Mouse (Mus musculus) stomach, embryonic 16.5 days (tissue): Measurements from ENCODE around the gene Apobec1. TPM values are rescaled to one million over a fixed set of nuclear protein-coding genes. Genes with fewer than 3 reads are reported as not detected.
"Not testable (repeated sequence)": the region's sequence is repeated elsewhere in the genome, so short reads cannot be mapped to it uniquely, and the experiment has no call there.

Source experiments
- ATAC-seq: fragments of 200-750 bp; cut with Nextera tagmentation; 2 replicates; pipeline ENCODE4 v1.8.0; 2017; ENCODE audit warnings: moderate number of reproducible peaks, moderate TSS enrichment; ENCODE audit not compliant: insufficient read depth, low FRiP score
- H3K27ac ChIP-seq: fragments of 300-500 bp; sonication (generic); 2 replicates; pipeline ENCODE4 v1.5.1; 2014; ENCODE audit warnings: low read length
- H3K27me3 ChIP-seq: fragments of 300-500 bp; sonication (generic); 2 replicates; pipeline ENCODE4 v1.6.1; 2014; ENCODE audit warnings: low read length, control low read depth, mixed read lengths; ENCODE audit not compliant: control insufficient read depth, insufficient read depth
- H3K36me3 ChIP-seq: fragments of 300-500 bp; sonication (generic); 2 replicates; pipeline ENCODE4 v1.6.1; 2014; ENCODE audit warnings: low read length; ENCODE audit not compliant: control insufficient read depth, insufficient read depth
- H3K4me1 ChIP-seq: fragments of 300-500 bp; sonication (generic); 2 replicates; pipeline ENCODE4 v1.6.1; 2014; ENCODE audit warnings: low read length, control low read depth, mixed read lengths; ENCODE audit not compliant: control insufficient read depth, insufficient read depth
- H3K4me2 ChIP-seq: fragments of 300-500 bp; sonication (generic); 2 replicates; pipeline ENCODE4 v1.6.1; 2014; ENCODE audit warnings: low read depth, low read length, mixed read lengths
- H3K4me3 ChIP-seq: fragments of 300-500 bp; sonication (generic); replicated peaks from 2 replicates; pipeline ENCODE4 v1.5.1; 2014; ENCODE audit warnings: mild to moderate bottlenecking, low read length
- H3K9ac ChIP-seq: fragments of 300-500 bp; sonication (generic); 2 replicates; pipeline ENCODE4 v1.6.1; 2014; ENCODE audit warnings: low read length
- H3K9me3 ChIP-seq: fragments of 300-500 bp; sonication (generic); replicated peaks from 2 replicates; pipeline ENCODE4 v1.6.1; 2016; ENCODE audit warnings: low read length, control low read depth; ENCODE audit not compliant: control insufficient read depth
- WGBS: fragments of 180-500 bp; shearing (Covaris S2); extraction: QIAGEN DNeasy Blood & Tissue Kit; methylation state at CpG from one replicate; pipeline ENCODE4 v1.1.7; 2014; 5-methylcytosine and 5-hydroxymethylcytosine counted together
- polyA plus RNA-seq: library from polyadenylated mRNA; unstranded; fragments of >200 nt; fragmentation: Nextera tagmentation; extraction: Ambion mirVana; gene quantifications from 2 replicates; pipeline ENCODE4 v1.2.1, GENCODE M21; 2015

The Apobec1 gene
- polyA plus RNA-seq, 1 experiment from 2014 or later, result 6.1 TPM

DNA sequence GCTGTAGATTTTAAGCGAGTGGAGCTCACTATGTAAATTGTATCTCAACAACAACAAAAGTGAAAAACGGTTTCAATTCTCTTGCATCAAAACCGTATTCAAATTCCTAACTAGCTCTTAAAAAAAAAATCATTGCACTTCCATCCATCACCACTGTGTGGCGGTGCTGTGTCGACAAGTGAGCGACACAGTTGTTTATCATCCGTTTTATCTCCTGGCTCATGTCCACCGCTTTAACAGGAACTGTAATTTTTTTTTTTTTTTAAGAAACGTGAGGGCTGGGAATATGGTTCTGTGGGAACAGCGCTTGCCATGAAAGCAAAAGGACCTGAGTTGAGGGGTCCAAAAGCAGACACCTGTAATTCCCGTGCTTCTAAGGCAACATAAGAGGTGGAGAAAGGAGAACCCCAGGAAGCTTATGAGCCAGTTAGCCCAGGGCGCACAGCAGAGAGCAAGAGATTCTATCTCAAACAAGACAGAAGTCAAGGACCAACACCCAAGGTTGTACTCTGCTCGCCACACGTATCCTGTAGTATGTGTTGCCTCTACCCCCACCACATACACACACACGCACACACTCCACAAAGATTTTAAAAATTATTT lies 45.2 kb downstream of the Apobec1 start:
- Histone ChIP-seq H3K9ac (no peak overlapping the region), H3K27me3 (no peaks in the 10 kb centered on the region), H3K9me3 (no peaks in the 10 kb centered on the region), H3K27ac (no peak overlapping the region), H3K4me1 (no peaks in the 10 kb centered on the region), H3K4me3 (no peak overlapping the region), H3K4me2 (peak overlapping the region; percentile 37), H3K36me3 (no peaks in the 10 kb centered on the region)
- WGBS, result 21% methylated on average over 15 of the region's 15 CpGs
- ATAC-seq, result no peak

DNA sequence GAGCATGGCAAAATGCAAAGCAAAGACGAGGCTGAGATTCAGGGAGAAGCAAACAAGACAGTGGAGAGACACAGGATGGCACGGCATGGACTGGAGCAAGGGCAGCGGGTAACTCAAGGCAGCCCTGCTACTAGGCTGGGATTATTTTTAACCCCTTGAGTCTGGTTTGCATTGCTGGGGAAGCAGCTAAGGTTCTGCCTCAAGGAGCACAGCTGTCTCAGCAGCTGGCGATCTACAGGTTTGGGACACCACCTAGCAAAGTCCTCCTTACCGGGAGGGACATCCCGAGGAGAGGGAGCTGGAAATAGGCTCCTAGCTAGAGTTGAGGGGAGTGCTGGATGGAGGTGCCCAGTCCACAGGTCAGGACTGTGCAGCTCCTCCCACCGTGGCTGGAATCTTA lies 47.0 kb downstream of the Apobec1 start:
- H3K4me3 ChIP-seq, result no peak overlapping the region
- no peaks in the 10 kb centered on the region for H3K36me3 ChIP-seq
- WGBS, result 35% methylated on average over 7 of the region's 7 CpGs
- no peak overlapping the region for H3K4me2 ChIP-seq
- no peaks in the 10 kb centered on the region for H3K4me1 ChIP-seq
- H3K27ac ChIP-seq, result no peak overlapping the region
- no peak overlapping the region for H3K9ac ChIP-seq
- ATAC-seq, result no peak
- H3K27me3 ChIP-seq, result no peaks in the 10 kb centered on the region
- H3K9me3 ChIP-seq, result no peaks in the 10 kb centered on the region

DNA sequence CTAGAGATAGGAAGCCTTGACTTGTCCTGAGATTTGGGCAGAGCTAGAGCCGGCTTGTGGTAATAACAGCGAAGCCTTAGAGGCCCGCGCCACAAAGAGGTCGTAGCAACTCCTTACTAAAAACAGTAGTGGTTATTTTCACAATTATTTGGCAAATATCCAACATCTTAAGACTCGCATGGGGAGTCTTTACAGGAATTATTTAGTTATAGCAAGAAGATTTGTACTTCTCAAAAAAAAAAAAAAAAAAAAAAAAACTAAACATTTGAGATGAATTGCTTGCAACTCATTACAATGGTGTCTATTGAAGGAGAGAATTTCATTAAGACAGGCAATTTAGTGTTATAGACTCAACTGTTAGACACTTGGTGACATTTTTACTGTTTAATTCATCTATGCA lies 48.1 kb downstream of the Apobec1 start:
- no peaks in the 10 kb centered on the region for H3K9me3 ChIP-seq
- H3K36me3 ChIP-seq, result no peaks in the 10 kb centered on the region
- H3K4me3 ChIP-seq, result no peak overlapping the region
- no peak overlapping the region for H3K9ac ChIP-seq
- 64% methylated on average over 6 of the region's 6 CpGs for WGBS
- no peaks in the 10 kb centered on the region for H3K4me1 ChIP-seq
- H3K4me2 ChIP-seq, result no peak overlapping the region
- no peaks in the 10 kb centered on the region for H3K27me3 ChIP-seq
- H3K27ac ChIP-seq, result no peak overlapping the region
- no peak for ATAC-seq

DNA sequence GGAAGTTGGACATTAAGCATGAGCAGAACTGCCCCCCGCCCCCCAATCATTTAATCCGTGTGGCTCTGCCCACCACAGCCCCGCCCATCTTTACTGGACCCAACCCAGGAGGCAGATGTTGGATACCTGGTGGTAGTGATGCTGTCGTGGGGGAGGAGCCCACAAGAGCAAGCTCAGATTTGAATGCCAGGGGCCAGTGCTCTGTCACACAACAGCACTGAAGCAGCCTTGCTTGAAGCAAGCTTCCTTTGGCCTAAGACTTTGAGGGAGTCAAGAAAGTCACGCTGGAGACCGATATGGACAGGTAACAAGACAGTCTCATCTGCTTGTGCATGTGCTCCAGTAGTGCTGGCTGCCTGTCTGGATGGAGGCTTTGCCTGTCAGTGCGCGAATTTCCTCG lies 48.6 kb downstream of the Apobec1 start, which contains the start of gene Aicda:
TSS of gene Aicda (plus strand) at position 196 of the 400 bp plus-strand sequence.
- 55% methylated on average over 9 of the region's 9 CpGs for WGBS
- no peaks in the 10 kb centered on the region for H3K4me1 ChIP-seq
- H3K9ac ChIP-seq, result no peak within 1 kb of the TSS
- no peak within 1 kb of the TSS for H3K4me3 ChIP-seq
- H3K4me2 ChIP-seq, result no peak within 1 kb of the TSS
- no peaks in the 10 kb centered on the region for H3K27me3 ChIP-seq
- no peak for ATAC-seq
- no peaks in the 10 kb centered on the region for H3K36me3 ChIP-seq
- no peaks in the 10 kb centered on the region for H3K9me3 ChIP-seq
- H3K27ac ChIP-seq, result no peak within 1 kb of the TSS

DNA sequence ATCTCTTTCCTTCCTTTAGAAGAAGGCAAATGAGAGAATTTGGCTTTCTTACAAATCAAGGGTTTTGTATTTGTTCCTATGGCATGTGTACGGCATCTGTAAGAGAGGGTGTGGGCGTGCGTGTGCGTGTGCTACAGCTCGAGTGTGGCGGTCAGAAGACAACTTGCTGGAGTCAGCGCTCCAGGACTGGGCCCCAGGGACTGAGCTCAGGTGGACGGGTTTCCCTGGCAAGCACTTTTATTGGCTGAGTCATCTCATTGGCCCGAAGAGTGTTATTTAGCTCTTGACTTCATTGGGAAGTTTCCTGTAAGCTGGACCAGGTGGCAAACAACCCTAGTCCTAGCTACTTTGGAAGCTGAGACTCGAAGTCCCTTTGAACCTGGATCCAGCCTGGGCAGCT lies 56.3 kb downstream of the Apobec1 start:
- Histone ChIP-seq H3K9ac (no peak overlapping the region), H3K4me1 (no peaks in the 10 kb centered on the region), H3K27ac (no peak overlapping the region), H3K36me3 (no peaks in the 10 kb centered on the region), H3K4me3 (no peak overlapping the region), H3K27me3 (no peaks in the 10 kb centered on the region), H3K9me3 (no peaks in the 10 kb centered on the region), H3K4me2 (no peak overlapping the region)
- WGBS, result 79% methylated on average over 10 of the region's 10 CpGs
- no peak for ATAC-seq

DNA sequence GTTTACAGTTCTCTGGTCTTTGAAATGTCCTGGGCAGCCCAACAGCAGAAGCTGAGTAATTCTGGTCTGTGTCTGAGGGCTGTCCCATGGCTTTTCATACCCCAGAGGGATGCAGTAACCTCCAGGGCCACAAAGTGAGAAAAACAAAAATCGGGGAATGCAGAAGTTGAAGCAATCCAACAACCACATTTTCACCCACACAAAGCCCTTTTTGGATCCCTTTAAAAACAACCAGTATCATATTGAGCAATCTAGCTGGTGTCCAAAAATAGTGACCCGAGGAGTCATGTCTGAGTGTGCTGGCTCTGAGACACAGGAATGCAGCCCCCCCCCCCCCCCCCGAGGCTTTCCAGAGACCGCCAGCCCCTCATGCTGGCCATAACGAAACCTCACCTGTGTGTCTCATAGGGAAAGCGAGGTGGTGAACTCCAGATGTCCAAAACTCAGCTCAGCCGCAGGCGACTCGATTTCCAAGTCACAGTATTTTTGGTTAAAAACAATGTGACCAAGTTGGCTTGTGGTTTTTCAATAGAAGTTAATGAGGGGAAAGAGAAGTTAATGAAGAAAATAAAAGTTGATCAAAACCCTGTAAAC lies 56.9 kb downstream of the Apobec1 start:
- WGBS, result 72% methylated on average over 9 of the region's 9 CpGs
- no peaks in the 10 kb centered on the region for H3K9me3 ChIP-seq
- no peak overlapping the region for H3K4me2 ChIP-seq
- H3K4me3 ChIP-seq, result no peak overlapping the region
- H3K27me3 ChIP-seq, result no peaks in the 10 kb centered on the region
- no peaks in the 10 kb centered on the region for H3K36me3 ChIP-seq
- ATAC-seq, result no peak
- H3K27ac ChIP-seq, result no peak overlapping the region
- H3K9ac ChIP-seq, result no peak overlapping the region
- H3K4me1 ChIP-seq, result no peaks in the 10 kb centered on the region

DNA sequence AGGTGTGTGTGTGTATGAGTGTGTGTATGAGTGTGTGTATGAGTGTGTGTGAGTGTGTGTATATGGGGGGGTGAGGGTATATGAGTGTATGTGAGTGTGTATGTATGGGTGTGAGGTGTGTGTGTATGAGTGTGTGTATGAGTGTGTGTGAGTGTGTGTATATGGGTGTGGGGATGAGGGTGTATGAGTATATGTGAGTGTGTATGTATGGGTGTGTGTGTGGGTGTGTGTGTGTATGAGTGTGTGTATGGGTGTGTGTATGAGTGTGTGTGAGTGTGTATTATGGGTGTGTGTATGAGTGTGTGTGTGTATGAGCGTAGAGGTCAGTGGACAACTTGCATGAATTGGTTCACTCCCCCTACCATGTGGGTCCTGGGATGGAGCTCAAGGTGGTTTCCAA lies 57.6 kb downstream of the Apobec1 start:
- Histone ChIP-seq H3K27me3 (no peaks in the 10 kb centered on the region), H3K36me3 (no peaks in the 10 kb centered on the region), H3K27ac (no peak overlapping the region), H3K4me1 (no peaks in the 10 kb centered on the region), H3K4me3 (no peak overlapping the region), H3K9me3 (no peaks in the 10 kb centered on the region), H3K9ac (no peak overlapping the region), H3K4me2 (no peak overlapping the region)
- no peak for ATAC-seq
- 90% methylated on average over 1 of the region's 1 CpGs for WGBS

DNA sequence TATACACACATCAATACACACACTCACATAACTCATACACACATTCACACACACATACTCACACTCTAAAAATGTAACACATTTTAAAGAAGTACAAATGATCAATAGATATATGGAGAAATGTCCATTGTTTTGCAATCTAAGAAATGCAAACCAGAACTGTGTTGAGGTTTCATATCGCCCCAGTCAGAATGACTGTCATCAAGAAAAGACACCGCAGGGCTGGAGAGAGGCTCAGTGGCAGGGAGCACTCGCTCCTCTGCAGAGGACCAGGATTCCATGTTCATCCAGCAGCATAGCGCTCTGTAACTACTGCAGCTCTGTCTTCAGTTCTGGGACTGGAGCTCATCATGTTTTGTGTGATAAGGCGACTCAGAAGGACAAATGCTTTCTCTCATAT lies 58.7 kb downstream of the Apobec1 start:
- ATAC-seq, result no peak
- no peaks in the 10 kb centered on the region for H3K9me3 ChIP-seq

DNA sequence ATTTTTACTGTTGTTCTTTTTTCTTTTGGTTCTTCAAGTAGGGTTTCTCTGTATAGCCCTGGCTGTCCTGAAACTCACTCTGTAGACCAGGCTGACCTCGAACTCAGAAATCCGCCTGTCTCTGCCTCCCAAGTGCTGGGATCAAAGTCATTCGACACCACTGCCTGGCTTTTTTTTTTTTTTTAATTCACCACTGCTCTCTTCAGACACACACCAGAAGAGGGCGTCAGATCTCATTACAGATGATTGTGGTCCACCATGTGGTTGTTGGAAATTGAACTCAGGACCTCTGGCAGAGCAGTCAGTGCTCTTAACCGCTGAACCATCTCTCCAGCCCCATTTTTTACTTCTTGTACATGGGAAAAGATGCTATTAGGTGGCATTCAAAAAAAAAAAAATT lies 59.8 kb downstream of the Apobec1 start:
- not testable (repeated sequence) for H3K9ac ChIP-seq, ATAC-seq, H3K9me3 ChIP-seq, H3K4me2 ChIP-seq, H3K36me3 ChIP-seq, H3K27ac ChIP-seq, H3K27me3 ChIP-seq, H3K4me3 ChIP-seq, H3K4me1 ChIP-seq
- 72% methylated on average over 5 of the region's 5 CpGs for WGBS

More for the DNA sequence above, 58.7 kb downstream of the Apobec1 start:
- Histone ChIP-seq H3K4me2 (no peak overlapping the region), H3K36me3 (no peaks in the 10 kb centered on the region), H3K27me3 (no peaks in the 10 kb centered on the region), H3K4me3 (no peak overlapping the region), H3K27ac (no peak overlapping the region), H3K4me1 (no peaks in the 10 kb centered on the region), H3K9ac (no peak overlapping the region)
- WGBS, result 78% methylated on average over 5 of the region's 5 CpGs
